Mouse (Mus musculus): Measurements from ENCODE around the gene Gm5127. TPM values are rescaled to one million over a fixed set of nuclear protein-coding genes. Genes with fewer than 3 reads are reported as not detected.

The Gm5127 gene
- polyA plus RNA-seq (2017; shearing (Covaris generic)): 0.50 TPM

GRCm38 (mm10) chrX:106582886-106583285, at the start of gene Gm5127:
Gene Gm5127, plus strand, starts transcription at chrX:106583186.

GRCm38 (mm10) chrX:106603386-106603785, 20.4 kb downstream of the Gm5127 start, which contains the start of gene Cysltr1:
Gene Cysltr1, minus strand, starts transcription at chrX:106603679.

Other genes with a start within 250 kb of the Gm5127 start
- not detected for gene Fndc3c1, start 97.8 kb upstream of the Gm5127 start, polyA plus RNA-seq (2017; shearing (Covaris generic))
- 0.73 TPM for gene Cysltr1, start 20.5 kb downstream of the Gm5127 start, polyA plus RNA-seq (2017; shearing (Covaris generic))

All from CD4-positive, CD25-positive, alpha-beta regulatory T cell (primary cell).